Mouse (Mus musculus): ENCODE data around the gene Cd3e.

- no peak for TF ChIP-seq POLR2A (IDR thresholded peaks at IDR 0.05; ENCODE audit: insufficient read depth, low read depth, low read length)
- TF ChIP-seq CTCF (IDR thresholded peaks at IDR 0.05), result no peak
Measured at GRCm38 (mm10) chr9:44991821-44992220, 17.6 kb downstream of the Cd3e start.
